Mouse (Mus musculus) CD4-positive naive resting alpha-beta T cell, adult 76 days (primary cell): ENCODE measurements around the gene Kat7. TPM values are rescaled to one million over a fixed set of nuclear protein-coding genes. Genes with fewer than 3 reads are reported as not detected.

Experiments
- total RNA-seq: library from RNA; stranded (reverse); gene quantifications from one replicate; pipeline ENCODE4 v1.2.4, GENCODE M21; 2023

Gene Kat7
- 102 TPM for total RNA-seq

DNA sequence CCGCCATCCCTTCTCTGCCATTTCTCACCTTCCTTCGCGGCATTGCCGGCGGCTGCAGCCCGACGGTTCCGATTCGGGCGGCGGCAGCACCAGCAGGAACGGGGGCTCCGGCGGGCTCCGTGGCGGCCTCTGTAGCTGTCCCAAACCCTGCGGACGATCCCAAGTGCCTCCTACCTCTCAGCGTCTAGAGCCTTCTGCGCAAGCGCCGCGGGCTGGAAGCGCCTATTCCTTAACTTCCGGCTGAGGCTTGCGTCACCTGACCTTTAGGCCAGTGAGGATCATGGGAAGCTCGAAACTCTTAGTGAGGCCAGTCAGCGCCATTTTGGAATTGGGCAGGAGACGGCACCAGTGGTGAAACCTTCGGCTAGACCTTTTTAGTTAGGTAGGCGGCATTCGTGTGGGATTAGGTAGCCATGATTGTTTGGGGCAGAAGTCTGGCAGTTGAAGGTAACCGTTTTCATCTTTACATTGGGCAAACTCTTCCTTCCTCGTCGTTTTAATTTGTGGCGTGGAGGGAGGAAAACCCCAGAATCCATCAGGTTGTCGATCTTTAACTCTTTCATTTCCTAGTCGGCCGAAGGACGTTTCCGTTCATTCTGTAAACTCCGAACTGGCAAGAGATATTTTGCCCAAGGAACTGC, at the start of gene Kat7:
Gene Kat7, minus strand, starts transcription at position 240 of the 641 bp plus-strand sequence.

DNA sequence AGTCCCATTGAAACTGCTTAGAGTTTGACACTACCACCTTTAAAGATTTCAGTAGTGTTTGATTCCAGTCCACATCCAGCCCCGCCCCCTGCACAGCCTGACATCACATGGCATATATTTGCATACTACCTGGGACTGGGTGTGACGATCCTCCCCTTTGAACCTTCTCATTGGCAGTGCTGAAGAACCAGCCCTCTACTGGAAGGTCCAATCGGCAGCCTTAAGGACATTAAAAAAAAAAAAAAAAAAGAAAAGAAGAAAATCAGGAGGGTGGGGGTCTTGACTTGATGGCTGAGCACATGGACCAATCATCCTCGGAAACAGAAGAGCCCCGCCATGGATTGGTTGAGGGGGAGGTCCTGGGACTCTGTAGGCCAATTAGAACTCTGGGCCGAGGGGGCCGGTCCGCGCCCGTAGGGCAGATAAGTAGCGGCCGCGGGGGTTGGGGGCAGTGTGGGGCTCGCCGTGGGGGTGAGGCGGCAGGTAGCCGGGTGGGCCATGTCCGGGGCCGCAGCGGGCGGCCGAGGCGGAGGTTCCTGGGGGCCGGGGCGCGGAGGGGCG, 26.6 kb upstream of the Kat7 start, which contains the start of gene Fam117a:
Gene Fam117a, plus strand, starts transcription at position 451 of the 561 bp plus-strand sequence.

DNA sequence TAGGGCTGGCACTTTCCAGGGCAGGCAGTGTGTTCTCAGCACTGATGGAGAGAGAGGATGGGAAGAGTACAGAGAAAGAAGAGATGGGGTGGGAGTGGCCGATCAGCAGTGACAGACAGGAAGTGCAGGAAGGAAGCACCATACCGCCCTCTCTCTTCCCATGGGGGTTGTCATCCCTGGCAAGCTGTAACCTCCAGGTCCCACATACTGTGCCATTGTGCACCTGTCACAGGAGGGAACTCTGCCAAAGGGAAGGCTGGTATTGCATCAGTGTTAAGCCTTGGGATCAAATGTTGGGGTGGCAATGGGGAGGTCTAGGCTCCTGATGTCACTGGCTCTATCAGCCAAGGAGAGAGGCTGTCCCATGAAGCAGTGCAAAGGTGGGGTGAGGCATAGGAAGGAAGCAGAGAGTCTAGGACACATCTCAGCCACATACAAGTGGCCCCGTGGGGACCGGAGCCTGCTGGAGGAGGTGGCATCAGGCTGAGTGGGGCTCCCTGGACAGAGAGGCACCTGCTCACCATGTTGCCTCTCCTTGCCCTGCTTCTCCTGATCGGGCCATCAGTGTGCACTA, 48.8 kb downstream of the Kat7 start, which contains the start of gene Tac4:
Gene Tac4, plus strand, starts transcription at position 352 of the 574 bp plus-strand sequence.

Other genes starting within 250 kb of the Kat7 start
- 4.0 TPM for gene Itga3, start 233.4 kb downstream of the Kat7 start, total RNA-seq
- not detected for gene Dlx3, start 190.1 kb downstream of the Kat7 start, total RNA-seq
- not detected for gene Dlx4, start 164.0 kb downstream of the Kat7 start, total RNA-seq
- gene Tac4, start 48.7 kb downstream of the Kat7 start, total RNA-seq: not detected
- 83.3 TPM for gene Fam117a, start 26.8 kb upstream of the Kat7 start, total RNA-seq
- gene Slc35b1, start 74.4 kb upstream of the Kat7 start, total RNA-seq: 65.7 TPM
- gene Spop, start 103.8 kb upstream of the Kat7 start, total RNA-seq: 82.8 TPM
- not detected for gene Nxph3, start 204.3 kb upstream of the Kat7 start, total RNA-seq